Mouse (Mus musculus): Measurements from ENCODE around the gene Lima1. TPM values are rescaled to one million over a fixed set of nuclear protein-coding genes. Genes with fewer than 3 reads are reported as not detected.

Gene Lima1
- polyA plus RNA-seq, 1 experiment from 2014 or later = 24.6 TPM

- Histone ChIP-seq H3K4me3 (no peak overlapping the region), H3K27me3 (replicated peaks) (no peaks in the 10 kb centered on the region), H3K36me3 (no peaks in the 10 kb centered on the region), H3K4me2 (no peak overlapping the region), H3K27ac (ENCODE audit: poor library complexity, severe bottlenecking) (no peak overlapping the region), H3K9ac (no peak overlapping the region), H3K9me3 (replicated peaks) (no peaks in the 10 kb centered on the region), H3K4me1 (replicated peaks) (no peaks in the 10 kb centered on the region)
- 70% methylated on average over 3 of the region's 3 CpGs for WGBS
- ATAC-seq (ENCODE audit: insufficient number of reproducible peaks, low FRiP score) = no peak
These were observed 20.1 kb downstream of the Lima1 start for GRCm38 (mm10) chr15:99855119-99855518.

GRCm38 (mm10) chr15:99852606-99853237 lies 22.5 kb downstream of the Lima1 start:
- H3K4me3 ChIP-seq = no peak overlapping the region
- WGBS = 85% methylated on average over 2 of the region's 2 CpGs
- no peak for ATAC-seq (ENCODE audit: insufficient number of reproducible peaks, low FRiP score)
- H3K27ac ChIP-seq (ENCODE audit: poor library complexity, severe bottlenecking) = no peak overlapping the region
- peaks cover 8% of the 10 kb centered on the region for H3K4me1 ChIP-seq (replicated peaks)
- H3K27me3 ChIP-seq (replicated peaks) = no peaks in the 10 kb centered on the region
- no peaks in the 10 kb centered on the region for H3K9me3 ChIP-seq (replicated peaks)
- H3K4me2 ChIP-seq = no peak overlapping the region
- H3K36me3 ChIP-seq = no peaks in the 10 kb centered on the region
- no peak overlapping the region for H3K9ac ChIP-seq

- no peak for ATAC-seq (ENCODE audit: insufficient number of reproducible peaks, low FRiP score)
- 48% methylated on average over 3 of the region's 3 CpGs for WGBS
- Histone ChIP-seq H3K9me3 (replicated peaks) (no peaks in the 10 kb centered on the region), H3K4me3 (no peak overlapping the region), H3K4me2 (no peak overlapping the region), H3K27me3 (replicated peaks) (no peaks in the 10 kb centered on the region), H3K27ac (ENCODE audit: poor library complexity, severe bottlenecking) (no peak overlapping the region), H3K9ac (no peak overlapping the region), H3K36me3 (no peaks in the 10 kb centered on the region), H3K4me1 (replicated peaks) (peaks cover 9% of the 10 kb centered on the region)
These were observed 25.0 kb downstream of the Lima1 start for GRCm38 (mm10) chr15:99850265-99850664.

- H3K9me3 ChIP-seq (replicated peaks) = no peaks in the 10 kb centered on the region
- H3K27me3 ChIP-seq (replicated peaks) = no peaks in the 10 kb centered on the region
- no peaks in the 10 kb centered on the region for H3K36me3 ChIP-seq
- no peak overlapping the region; the same call in 1 of the 2 replicates for H3K4me2 ChIP-seq
- no peak overlapping the region for H3K4me3 ChIP-seq
- ATAC-seq (ENCODE audit: insufficient number of reproducible peaks, low FRiP score) = no peak
- no peak overlapping the region for H3K9ac ChIP-seq
- H3K27ac ChIP-seq (ENCODE audit: poor library complexity, severe bottlenecking) = no peak overlapping the region
- WGBS = 25% methylated on average over 8 of the region's 8 CpGs
- peaks cover 9% of the 10 kb centered on the region for H3K4me1 ChIP-seq (replicated peaks)
These were observed 27.3 kb downstream of the Lima1 start for GRCm38 (mm10) chr15:99847937-99848336.

GRCm38 (mm10) chr15:99847207-99847881 lies 27.9 kb downstream of the Lima1 start:
- H3K27me3 ChIP-seq (replicated peaks) = no peaks in the 10 kb centered on the region
- no peaks in the 10 kb centered on the region for H3K36me3 ChIP-seq
- no peak overlapping the region for H3K27ac ChIP-seq (ENCODE audit: poor library complexity, severe bottlenecking)
- no peaks in the 10 kb centered on the region for H3K9me3 ChIP-seq (replicated peaks)
- no peak overlapping the region for H3K4me3 ChIP-seq
- ATAC-seq (ENCODE audit: insufficient number of reproducible peaks, low FRiP score) = no peak
- 68% methylated on average over 13 of the region's 13 CpGs for WGBS
- H3K4me1 ChIP-seq (replicated peaks) = peaks cover 9% of the 10 kb centered on the region
- no peak overlapping the region for H3K4me2 ChIP-seq
- H3K9ac ChIP-seq = no peak overlapping the region

- Histone ChIP-seq H3K4me2 (no peak overlapping the region), H3K4me1 (replicated peaks) (peaks cover 9% of the 10 kb centered on the region), H3K4me3 (no peak overlapping the region), H3K9me3 (replicated peaks) (no peaks in the 10 kb centered on the region), H3K36me3 (no peaks in the 10 kb centered on the region), H3K27me3 (replicated peaks) (no peaks in the 10 kb centered on the region), H3K9ac (no peak overlapping the region), H3K27ac (ENCODE audit: poor library complexity, severe bottlenecking) (no peak overlapping the region)
- no peak for ATAC-seq (ENCODE audit: insufficient number of reproducible peaks, low FRiP score)
- WGBS = 56% methylated on average over 6 of the region's 6 CpGs
These were observed 28.6 kb downstream of the Lima1 start for GRCm38 (mm10) chr15:99846633-99847032.

GRCm38 (mm10) chr15:99843856-99844255 lies 31.4 kb downstream of the Lima1 start:
- Histone ChIP-seq H3K36me3 (no peaks in the 10 kb centered on the region), H3K9ac (no peak overlapping the region), H3K4me3 (no peak overlapping the region), H3K27ac (ENCODE audit: poor library complexity, severe bottlenecking) (no peak overlapping the region), H3K27me3 (replicated peaks) (no peaks in the 10 kb centered on the region), H3K4me1 (replicated peaks) (peaks cover 9% of the 10 kb centered on the region), H3K9me3 (replicated peaks) (no peaks in the 10 kb centered on the region), H3K4me2 (no peak overlapping the region)
- no peak for ATAC-seq (ENCODE audit: insufficient number of reproducible peaks, low FRiP score)
- 76% methylated on average over 3 of the region's 3 CpGs for WGBS

GRCm38 (mm10) chr15:99839910-99840309 lies 35.3 kb downstream of the Lima1 start:
- ATAC-seq (ENCODE audit: insufficient number of reproducible peaks, low FRiP score) = no peak
- H3K4me1 ChIP-seq (replicated peaks) = peaks cover 5% of the 10 kb centered on the region; the same call in 1 of the 2 replicates
- H3K4me3 ChIP-seq = no peak overlapping the region
- no peak overlapping the region for H3K4me2 ChIP-seq
- H3K9ac ChIP-seq = no peak overlapping the region
- H3K36me3 ChIP-seq = no peaks in the 10 kb centered on the region
- no peak overlapping the region for H3K27ac ChIP-seq (ENCODE audit: poor library complexity, severe bottlenecking)
- H3K9me3 ChIP-seq (replicated peaks) = no peaks in the 10 kb centered on the region
- H3K27me3 ChIP-seq (replicated peaks) = no peaks in the 10 kb centered on the region
- 76% methylated on average over 2 of the region's 2 CpGs for WGBS

GRCm38 (mm10) chr15:99839165-99839840 lies 36.0 kb downstream of the Lima1 start:
- WGBS = 81% methylated on average over 13 of the region's 13 CpGs

GRCm38 (mm10) chr15:99837561-99837960 lies 37.7 kb downstream of the Lima1 start:
- no peak overlapping the region for H3K27ac ChIP-seq (ENCODE audit: poor library complexity, severe bottlenecking)
- no peak overlapping the region for H3K4me3 ChIP-seq
- H3K27me3 ChIP-seq (replicated peaks) = no peaks in the 10 kb centered on the region
- H3K4me1 ChIP-seq (replicated peaks) = peaks cover 8% of the 10 kb centered on the region; the same call in 1 of the 2 replicates
- H3K4me2 ChIP-seq = no peak overlapping the region
- no peaks in the 10 kb centered on the region for H3K9me3 ChIP-seq (replicated peaks)
- no peak overlapping the region for H3K9ac ChIP-seq
- no peaks in the 10 kb centered on the region for H3K36me3 ChIP-seq
- ATAC-seq (ENCODE audit: insufficient number of reproducible peaks, low FRiP score) = no peak
- 74% methylated on average over 7 of the region's 7 CpGs for WGBS

More at GRCm38 (mm10) chr15:99839165-99839840, 36.0 kb downstream of the Lima1 start:
- no peaks in the 10 kb centered on the region for H3K27me3 ChIP-seq (replicated peaks)
- no peak overlapping the region for H3K4me2 ChIP-seq
- ATAC-seq (ENCODE audit: insufficient number of reproducible peaks, low FRiP score) = no peak
- no peak overlapping the region for H3K27ac ChIP-seq (ENCODE audit: poor library complexity, severe bottlenecking)
- H3K4me3 ChIP-seq = no peak overlapping the region
- H3K9ac ChIP-seq = no peak overlapping the region
- H3K36me3 ChIP-seq = no peaks in the 10 kb centered on the region
- no peaks in the 10 kb centered on the region for H3K9me3 ChIP-seq (replicated peaks)
- H3K4me1 ChIP-seq (replicated peaks) = peaks cover 8% of the 10 kb centered on the region; the same call in 1 of the 2 replicates

GRCm38 (mm10) chr15:99835191-99835590 lies 40.1 kb downstream of the Lima1 start:
- 53% methylated on average over 9 of the region's 9 CpGs for WGBS

More at GRCm38 (mm10) chr15:99835191-99835590, 40.1 kb downstream of the Lima1 start:
- peaks cover 8% of the 10 kb centered on the region; the same call in 1 of the 2 replicates for H3K4me1 ChIP-seq (replicated peaks)
- ATAC-seq (ENCODE audit: insufficient number of reproducible peaks, low FRiP score) = no peak
- no peak overlapping the region for H3K27ac ChIP-seq (ENCODE audit: poor library complexity, severe bottlenecking)
- H3K27me3 ChIP-seq (replicated peaks) = no peaks in the 10 kb centered on the region
- H3K4me3 ChIP-seq = no peak overlapping the region
- no peak overlapping the region for H3K9ac ChIP-seq
- no peak overlapping the region for H3K4me2 ChIP-seq
- no peaks in the 10 kb centered on the region for H3K36me3 ChIP-seq
- H3K9me3 ChIP-seq (replicated peaks) = 0 out of 2 replicates have a peak, but pooled peaks cover 2% of the 10 kb centered on the region

All from heart, embryonic 12.5 days (tissue).